Mouse (Mus musculus) CH12.LX (cell line): ENCODE measurements around the gene Sgsh. TPM values are rescaled to one million over a fixed set of nuclear protein-coding genes. Genes with fewer than 3 reads are reported as not detected.

ENCODE experiments used
- DNase-seq: peaks from one replicate; pipeline ENCODE4 v3.0.0-alpha.2; 2013; ENCODE audit errors: extremely low read depth
- H3K27ac ChIP-seq: 2 replicates; pipeline ENCODE4 v1.5.1; 2012; ENCODE audit warnings: low read depth, mild to moderate bottlenecking, control low read depth, moderate library complexity; ENCODE audit not compliant: insufficient read depth
- H3K27me3 ChIP-seq: replicated peaks from 2 replicates; pipeline ENCODE3; 2012; ENCODE audit warnings: inconsistent platforms
- H3K36me3 ChIP-seq, 2 experiments: replicated peaks in 1 of 2; 2 replicates each; pipeline versions ENCODE3 to v1.6.1; 2012; ENCODE audit warnings: inconsistent platforms in 1 of 2, low read length in 1 of 2, mild to moderate bottlenecking in 1 of 2, mixed read lengths in 1 of 2, moderate library complexity in 1 of 2; ENCODE audit not compliant: control insufficient read depth in 1 of 2, insufficient read depth in 1 of 2
- H3K4me1 ChIP-seq, 2 experiments: 2 replicates each; pipeline ENCODE4 v1.6.1; 2012; ENCODE audit warnings: inconsistent platforms in 1 of 2, moderate library complexity in 1 of 2; ENCODE audit not compliant: insufficient read depth in 2 of 2, control insufficient read depth in 1 of 2
- H3K4me2 ChIP-seq: 2 replicates; pipeline ENCODE4 v1.6.1; 2012; ENCODE audit warnings: low read depth, mild to moderate bottlenecking, control low read depth; ENCODE audit not compliant: poor library complexity, insufficient read depth, severe bottlenecking
- H3K4me3 ChIP-seq, 3 experiments: fragments of 150-350 bp in 1 of 3; sonication (generic) in 1 of 3; replicated peaks in 1 of 3; 2 replicates each; pipeline versions ENCODE3 to v1.5.1; 2011 to 2012; ENCODE audit warnings: low read depth in 2 of 3, low read length in 2 of 3, mild to moderate bottlenecking in 2 of 3, moderate library complexity in 2 of 3, control low read depth in 1 of 3, improper control_type of control experiment in 1 of 3, inconsistent platforms in 1 of 3, mixed read lengths in 1 of 3; ENCODE audit not compliant: poor library complexity in 1 of 3
- H3K79me2 ChIP-seq: replicated peaks from 2 replicates; pipeline ENCODE4 v1.6.1; 2012; ENCODE audit warnings: mild to moderate bottlenecking, moderate library complexity; ENCODE audit not compliant: control insufficient read depth, poor library complexity, insufficient read depth, severe bottlenecking; ENCODE audit errors: extremely low read depth
- H3K9ac ChIP-seq: 2 replicates; pipeline ENCODE4 v1.6.1; 2012; ENCODE audit warnings: low read depth, mild to moderate bottlenecking, control low read depth, moderate library complexity; ENCODE audit not compliant: insufficient read depth
- H3K9me3 ChIP-seq: replicated peaks from 2 replicates; pipeline ENCODE3; 2012; ENCODE audit warnings: low read length, inconsistent platforms, mixed read lengths
- BHLHE40 ChIP-seq: IDR thresholded peaks from 2 replicates; pipeline ENCODE4 v1.6.1; 2011; ENCODE audit warnings: mild to moderate bottlenecking, low read depth, low read length, improper control_type of control experiment
- CHD1 ChIP-seq: IDR thresholded peaks from 2 replicates; pipeline ENCODE4 v1.6.1; 2012; ENCODE audit warnings: low read depth, low read length, improper control_type of control experiment, inconsistent platforms
- CTCF ChIP-seq, 2 experiments: IDR thresholded peaks in 1 of 2; conservative IDR thresholded peaks in 1 of 2; 2 replicates each; pipeline ENCODE4 v1.5.1; 2011 to 2012; ENCODE audit warnings: low read depth in 2 of 2, low read length in 2 of 2, improper control_type of control experiment in 1 of 2, inconsistent platforms in 1 of 2, mild to moderate bottlenecking in 1 of 2, moderate library complexity in 1 of 2
- ELF1 ChIP-seq: IDR thresholded peaks from 2 replicates; pipeline ENCODE4 v1.6.1; 2014; ENCODE audit warnings: low read depth, mild to moderate bottlenecking, inconsistent platforms, low read length, improper control_type of control experiment
- EP300 ChIP-seq: IDR thresholded peaks from 2 replicates; pipeline ENCODE4 v1.6.1; 2011; ENCODE audit warnings: low read length, improper control_type of control experiment
- GABPA ChIP-seq: IDR thresholded peaks from 2 replicates; pipeline ENCODE4 v1.6.1; 2012; ENCODE audit warnings: low read depth, low read length, improper control_type of control experiment, inconsistent platforms; ENCODE audit not compliant: insufficient replicate concordance
- IRF4 ChIP-seq: IDR thresholded peaks from 2 replicates; pipeline ENCODE4 v1.6.1; 2014; ENCODE audit warnings: low read depth, mild to moderate bottlenecking, inconsistent platforms, low read length, improper control_type of control experiment
- JUN ChIP-seq: IDR thresholded peaks from 2 replicates; pipeline ENCODE4 v1.6.1; 2011; ENCODE audit warnings: low read depth, mild to moderate bottlenecking, low read length, improper control_type of control experiment, moderate library complexity; ENCODE audit not compliant: insufficient read depth
- MYC ChIP-seq: IDR thresholded peaks from 2 replicates; pipeline ENCODE4 v1.6.1; 2011; ENCODE audit warnings: low read depth, mild to moderate bottlenecking, improper control_type of control experiment, low read length
- NRF1 ChIP-seq: IDR thresholded peaks from 2 replicates; pipeline ENCODE4 v1.6.1; 2014; ENCODE audit warnings: low read depth, mild to moderate bottlenecking, inconsistent platforms, low read length, improper control_type of control experiment, moderate library complexity
- PAX5 ChIP-seq: IDR thresholded peaks from 2 replicates; pipeline ENCODE4 v1.6.1; 2012; ENCODE audit warnings: low read length, inconsistent platforms, mixed read lengths
- RAD21 ChIP-seq: IDR thresholded peaks from 2 replicates; pipeline ENCODE4 v1.6.1; 2011; ENCODE audit warnings: low read depth, mild to moderate bottlenecking, low read length, improper control_type of control experiment, moderate library complexity
- SMC3 ChIP-seq: IDR thresholded peaks from 2 replicates; pipeline ENCODE4 v1.6.1; 2011; ENCODE audit warnings: low read depth, low read length, improper control_type of control experiment
- TBP ChIP-seq: conservative IDR thresholded peaks from 2 replicates; pipeline ENCODE4 v1.6.1; 2011; ENCODE audit warnings: low read depth, low read length, improper control_type of control experiment
- TCF12 ChIP-seq: IDR thresholded peaks from 2 replicates; pipeline ENCODE4 v1.6.1; 2014; ENCODE audit warnings: low read depth, mild to moderate bottlenecking, inconsistent platforms, low read length, improper control_type of control experiment
- USF2 ChIP-seq: conservative IDR thresholded peaks from 2 replicates; pipeline ENCODE4 v1.6.1; 2011; ENCODE audit warnings: low read depth, low read length, improper control_type of control experiment
- ZC3H11A ChIP-seq: IDR thresholded peaks from 2 replicates; pipeline ENCODE4 v1.6.1; 2012; ENCODE audit warnings: low read depth, mild to moderate bottlenecking, inconsistent platforms, low read length, improper control_type of control experiment
- ZNF384 ChIP-seq: IDR thresholded peaks from 2 replicates; pipeline ENCODE4 v1.6.1; 2012; ENCODE audit warnings: low read depth, low read length, improper control_type of control experiment, inconsistent platforms
- dilution Hi-C: fragments of 300-500 bp; cut with MboI; formaldehyde crosslinking; loops from 2 replicates; pipeline ENCODE4 v1.14.3; 2020; ENCODE audit warnings: low sequenced_read_pairs; ENCODE audit not compliant: extremely low pct_unique_long_range_greater_than_20kb, extremely low pct_ligation_motif_present
- in situ Hi-C: fragments of 300-500 bp; cut with MboI; formaldehyde crosslinking; loops from 3 replicates; pipeline ENCODE4 v1.14.3; 2019; ENCODE audit warnings: low sequenced_read_pairs, low pct_ligation_motif_present, low pct_unique_long_range_greater_than_20kb, mixed read lengths
- polyA plus RNA-seq: library from polyadenylated mRNA; unstranded; fragments of >175 nt; gene quantifications from 2 replicates; pipeline ENCODE4 v1.2.1, GENCODE M21; 2012; ENCODE audit warnings: low read depth; ENCODE audit not compliant: insufficient read length
- total RNA-seq, 2 experiments: library from RNA; depleted of rRNA; stranded (reverse); fragments of 300-350 nt in 1 of 2; fragments of >200 nt in 1 of 2; gene quantifications; 2 replicates each; pipeline ENCODE4 v1.2.3; 2012 to 2014

Gene Sgsh
- total and polyA plus RNA-seq, 3 experiments: 3.2 to 12.2 (median 10.6) TPM

GRCm38 (mm10) chr11:119304904-119305712 lies 50.2 kb downstream of the Sgsh start:
- dilution Hi-C loops: no loop called here
- no peak for TF ChIP-seq GABPA
- no peak for TF ChIP-seq USF2
- TF ChIP-seq ZC3H11A: 0 out of 2 replicates have a peak, but pooled peaks have one; percentile 10
- TF ChIP-seq RAD21: peak; percentile 72
- TF ChIP-seq CTCF (conservative IDR thresholded peaks at IDR 0.05 in 1 of 2, IDR thresholded peaks at IDR 0.05 in 1 of 2; ENCODE audit: low read depth in 2 of 2, low read length in 2 of 2): peak; percentile 81 to 91
- peak; percentile 82 for TF ChIP-seq SMC3
- H3K4me1 ChIP-seq: peaks cover 8 to 11% of the 10 kb centered on the region in 2 experiments
- H3K27me3 ChIP-seq: peaks cover 89% of the 10 kb centered on the region
- in situ Hi-C loops: no loop called here
- H3K4me2 ChIP-seq: no peak overlapping the region
- H3K9ac ChIP-seq: no peak overlapping the region
- H3K79me2 ChIP-seq: no peaks in the 10 kb centered on the region
- H3K27ac ChIP-seq: no peak overlapping the region
- no peaks in the 10 kb centered on the region for H3K36me3 ChIP-seq
- H3K4me3 ChIP-seq: no peak overlapping the region
- DNase-seq: peak; percentile 75
- H3K9me3 ChIP-seq: peaks cover 2% of the 10 kb centered on the region

- H3K27ac ChIP-seq: no peak overlapping the region
- TF ChIP-seq CHD1 (no peak), MYC (no peak), NRF1 (no peak), ELF1 (no peak), EP300 (no peak), JUN (no peak), PAX5 (no peak), TCF12 (no peak), IRF4 (no peak), CTCF (conservative IDR thresholded peaks at IDR 0.05 in 1 of 2, IDR thresholded peaks at IDR 0.05 in 1 of 2; ENCODE audit: low read depth in 2 of 2, low read length in 2 of 2) (no peak), ZNF384 (no peak), BHLHE40 (no peak), TBP (no peak)
- TF ChIP-seq, all 38 proteins: peak for 0
- peaks cover 21 to 23% of the 10 kb centered on the region in 2 experiments for H3K36me3 ChIP-seq
- H3K4me2 ChIP-seq: no peak overlapping the region; the same call in 1 of the 2 replicates
- in situ Hi-C loops (no loop called here), dilution Hi-C loops (no loop called here)
- H3K9ac ChIP-seq: no peak overlapping the region
- peaks cover 11 to 21% of the 10 kb centered on the region in 2 experiments for H3K4me1 ChIP-seq
- DNase-seq: no peak
- H3K4me3 ChIP-seq: no peak overlapping the region
- no peaks in the 10 kb centered on the region for H3K9me3 ChIP-seq
- H3K79me2 ChIP-seq: peaks cover 36% of the 10 kb centered on the region
- H3K27me3 ChIP-seq: peaks cover 54% of the 10 kb centered on the region
Measured at GRCm38 (mm10) chr11:119300986-119301385, 54.4 kb downstream of the Sgsh start.
